Mouse (Mus musculus) bone marrow macrophage, adult 2 months (primary cell): ENCODE results near the gene Tnfaip8l3. TPM values are rescaled to one million over a fixed set of nuclear protein-coding genes. Genes with fewer than 3 reads are reported as not detected.

Source experiments
- H3K27ac ChIP-seq: 2 replicates; pipeline ENCODE4 v1.5.1; 2012; ENCODE audit warnings: low read depth, low read length; ENCODE audit not compliant: insufficient read depth
- H3K4me1 ChIP-seq: 2 replicates; pipeline ENCODE4 v1.6.1; 2012; ENCODE audit warnings: low read length; ENCODE audit not compliant: control insufficient read depth, insufficient read depth
- H3K4me3 ChIP-seq: 2 replicates; pipeline ENCODE4 v1.5.1; 2012; ENCODE audit warnings: mild to moderate bottlenecking, low read length, moderate library complexity; ENCODE audit not compliant: insufficient read depth
- CTCF ChIP-seq: IDR thresholded peaks from 2 replicates; pipeline ENCODE4 v1.5.1; 2012; ENCODE audit warnings: low read depth, mild to moderate bottlenecking, low read length, moderate library complexity
- POLR2A ChIP-seq: IDR thresholded peaks from 2 replicates; pipeline ENCODE4 v1.6.1; 2012; ENCODE audit warnings: mild to moderate bottlenecking, low read depth, low read length, borderline replicate concordance
- polyA plus RNA-seq: library from polyadenylated mRNA; stranded (reverse); fragments of >200 nt; gene quantifications from 2 replicates; pipeline ENCODE4 v1.2.4, GENCODE M21; 2012; ENCODE audit not compliant: missing spikeins, insufficient read depth, insufficient read length

Tnfaip8l3 gene
- polyA plus RNA-seq, 1 experiment = not detected

DNA sequence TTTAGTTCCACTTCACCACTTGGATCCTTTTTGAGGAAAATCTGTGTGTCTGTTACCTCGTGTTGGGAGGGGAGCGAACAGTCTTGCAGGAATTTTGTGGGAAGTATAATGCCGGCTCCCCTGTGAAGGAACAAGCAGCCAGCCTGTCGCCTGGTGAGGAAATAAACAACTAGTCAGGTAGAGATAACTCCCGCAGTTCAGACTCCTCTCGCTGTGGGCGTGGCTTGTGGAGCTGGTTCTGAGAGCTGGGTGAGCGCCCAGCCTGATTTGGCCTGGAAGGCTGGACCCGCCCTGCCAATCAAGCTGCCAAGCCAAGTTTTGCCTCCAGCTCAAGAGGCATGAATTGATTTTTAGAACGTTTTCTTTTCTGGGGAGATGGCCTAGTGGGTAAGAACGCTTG, 589 bp upstream of the Tnfaip8l3 start:
- Histone ChIP-seq H3K4me1 (0 out of 2 replicates have a peak, but pooled peaks cover 2% of the 10 kb centered on the region), H3K4me3 (peak overlapping the region; percentile 60), H3K27ac (no peak overlapping the region)
- TF ChIP-seq CTCF = no peak
- no peak for TF ChIP-seq POLR2A

DNA sequence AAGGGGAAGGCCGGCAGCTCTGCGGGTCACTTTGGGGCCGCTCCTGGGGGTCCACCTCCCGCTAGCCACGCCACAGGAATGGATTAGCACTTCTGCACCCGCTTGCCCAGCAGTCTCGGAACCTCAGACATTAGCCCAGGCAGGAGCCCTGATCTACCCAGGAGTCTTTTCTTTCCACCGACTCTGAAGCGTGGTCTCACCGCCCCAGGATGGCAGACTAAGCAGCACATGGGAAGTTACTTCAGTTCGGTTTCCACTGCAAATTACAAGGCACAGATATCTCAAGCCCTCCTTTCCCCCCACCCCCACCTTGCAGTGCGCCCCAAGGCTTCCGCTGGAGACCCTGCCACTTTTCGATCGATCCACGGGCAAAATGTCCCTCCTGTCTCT, 551 bp downstream of the Tnfaip8l3 start:
- TF ChIP-seq POLR2A (no peak), CTCF (no peak)
- Histone ChIP-seq H3K4me1 (0 out of 2 replicates have a peak, but pooled peaks cover 2% of the 10 kb centered on the region), H3K27ac (no peak overlapping the region), H3K4me3 (0 out of 2 replicates have a peak overlapping the region, but pooled peaks have one; percentile 34)

- Histone ChIP-seq H3K4me3 (no peak overlapping the region), H3K4me1 (0 out of 2 replicates have a peak, but pooled peaks cover 2% of the 10 kb centered on the region), H3K27ac (no peak overlapping the region)
- TF ChIP-seq CTCF (no peak), POLR2A (no peak)
These were observed 3.4 kb downstream of the Tnfaip8l3 start for GRCm38 (mm10) chr9:54064836-54065235.

GRCm38 (mm10) chr9:54063655-54064054, 4.5 kb downstream of the Tnfaip8l3 start:
- Histone ChIP-seq H3K4me3 (no peak overlapping the region), H3K4me1 (no peaks in the 10 kb centered on the region), H3K27ac (no peak overlapping the region)
- no peak for TF ChIP-seq POLR2A
- no peak for TF ChIP-seq CTCF

- Histone ChIP-seq H3K4me1 (no peaks in the 10 kb centered on the region), H3K27ac (no peak overlapping the region), H3K4me3 (no peak overlapping the region)
- no peak for TF ChIP-seq CTCF
- TF ChIP-seq POLR2A = no peak
These were observed 6.5 kb downstream of the Tnfaip8l3 start for GRCm38 (mm10) chr9:54061666-54062065.

DNA sequence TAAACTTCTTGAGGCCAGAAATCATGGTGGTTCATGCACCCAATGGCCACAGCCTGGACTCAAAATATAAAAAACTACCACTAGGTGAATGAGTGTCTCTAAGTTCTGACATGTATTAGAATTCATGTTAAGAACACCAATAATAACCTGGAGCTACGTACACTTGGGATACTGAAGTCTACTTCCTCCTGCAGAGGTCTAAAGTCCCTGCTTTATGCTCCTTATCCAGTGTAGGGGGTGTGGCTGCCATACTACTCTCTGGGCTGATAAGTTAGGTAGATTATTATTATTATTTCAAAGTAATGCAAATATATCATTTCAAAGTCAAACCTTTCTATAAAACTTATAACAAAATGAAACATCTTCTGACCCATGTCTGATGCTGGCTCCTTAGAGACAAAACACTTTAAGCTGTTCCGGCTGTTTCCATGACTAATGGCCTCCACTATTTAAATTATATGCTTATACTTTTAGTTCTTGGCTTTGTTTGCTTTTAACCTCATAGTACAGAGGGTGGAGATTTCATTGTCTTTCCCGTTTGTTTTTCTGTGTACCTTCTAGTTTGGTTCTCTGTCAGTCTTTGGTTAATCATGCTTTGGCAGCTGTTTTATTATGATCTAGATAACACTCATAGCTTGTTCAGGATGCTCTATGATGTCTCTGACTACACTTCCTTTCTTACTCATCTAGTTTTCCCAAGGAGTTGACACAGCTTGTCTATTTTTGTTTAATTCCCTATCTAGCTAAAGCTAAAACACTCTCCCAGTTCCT, 16.7 kb downstream of the Tnfaip8l3 start:
- H3K4me1 ChIP-seq = no peaks in the 10 kb centered on the region
- H3K27ac ChIP-seq = no peak overlapping the region
- TF ChIP-seq POLR2A (no peak), CTCF (no peak)
- no peak overlapping the region for H3K4me3 ChIP-seq

DNA sequence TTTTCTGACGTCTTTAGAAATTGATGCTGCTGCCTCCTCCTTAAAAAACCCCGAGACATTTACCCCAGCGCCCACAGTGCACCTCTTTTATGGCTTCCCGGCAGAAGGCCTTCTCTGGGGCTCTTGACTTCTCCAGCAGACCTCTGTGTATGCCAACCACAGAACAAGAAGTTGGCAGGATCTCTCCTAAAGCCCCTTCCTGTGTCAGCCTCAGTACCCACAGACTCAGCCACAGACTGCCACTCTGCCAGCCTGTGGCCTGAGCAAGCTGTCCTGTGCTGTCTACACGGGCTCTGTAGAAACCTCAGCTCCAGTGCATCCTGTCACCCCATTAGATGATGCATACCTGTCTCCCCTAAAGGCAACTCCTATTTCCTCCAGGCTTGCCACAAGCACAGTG, 19.2 kb downstream of the Tnfaip8l3 start:
- H3K4me3 ChIP-seq = no peak overlapping the region
- H3K27ac ChIP-seq = no peak overlapping the region
- TF ChIP-seq POLR2A (no peak), CTCF (no peak)
- no peaks in the 10 kb centered on the region for H3K4me1 ChIP-seq

- no peak overlapping the region for H3K4me3 ChIP-seq
- no peak for TF ChIP-seq CTCF
- TF ChIP-seq POLR2A = no peak
These were observed 25.1 kb downstream of the Tnfaip8l3 start for GRCm38 (mm10) chr9:54043067-54043466.

DNA sequence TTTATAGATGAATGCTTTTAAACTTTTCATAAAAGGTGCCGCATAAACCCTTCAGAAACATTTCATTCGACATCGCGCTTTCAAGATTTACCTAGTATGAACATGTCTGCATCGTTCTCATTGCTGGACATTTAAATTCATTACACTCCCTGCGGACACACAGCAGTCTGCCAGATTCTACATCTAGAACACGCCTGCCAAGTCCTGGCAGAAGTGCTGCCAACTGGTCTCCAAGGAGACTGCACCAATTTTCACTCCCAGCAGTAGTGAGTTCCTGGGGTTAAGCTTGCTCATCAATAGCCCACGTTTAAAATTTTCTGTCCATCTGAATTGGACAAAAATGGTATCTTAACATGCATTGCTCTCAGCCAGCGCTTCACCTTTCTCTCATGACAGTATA, 30.5 kb downstream of the Tnfaip8l3 start:
- H3K4me1 ChIP-seq = no peaks in the 10 kb centered on the region
- no peak for TF ChIP-seq CTCF
- TF ChIP-seq POLR2A = no peak
- no peak overlapping the region for H3K27ac ChIP-seq
- no peak overlapping the region for H3K4me3 ChIP-seq

More at GRCm38 (mm10) chr9:54043067-54043466, 25.1 kb downstream of the Tnfaip8l3 start:
- Histone ChIP-seq H3K27ac (no peak overlapping the region), H3K4me1 (no peaks in the 10 kb centered on the region)

DNA sequence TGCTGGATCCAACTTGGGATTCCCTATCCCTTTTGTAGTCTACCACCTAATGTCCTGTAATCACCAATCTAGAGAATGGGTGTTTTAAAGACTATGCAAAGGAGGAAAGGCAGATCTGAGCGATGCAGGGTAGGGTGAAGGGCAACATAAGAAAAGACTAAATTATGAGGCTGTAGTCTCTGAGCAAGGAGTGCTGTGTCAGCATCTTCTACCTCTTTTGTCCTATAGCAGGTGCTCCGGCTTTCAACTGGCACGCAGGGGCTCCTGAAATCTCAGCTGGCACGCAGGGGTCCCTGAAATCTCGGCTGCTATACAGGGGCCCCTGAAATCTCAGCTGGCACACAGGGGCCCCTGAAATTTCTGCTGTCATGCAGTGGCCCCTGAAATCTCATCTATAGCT, 33.5 kb downstream of the Tnfaip8l3 start:
- TF ChIP-seq CTCF (no peak), POLR2A (no peak)
- H3K4me3 ChIP-seq = no peak overlapping the region
- H3K27ac ChIP-seq = no peak overlapping the region

DNA sequence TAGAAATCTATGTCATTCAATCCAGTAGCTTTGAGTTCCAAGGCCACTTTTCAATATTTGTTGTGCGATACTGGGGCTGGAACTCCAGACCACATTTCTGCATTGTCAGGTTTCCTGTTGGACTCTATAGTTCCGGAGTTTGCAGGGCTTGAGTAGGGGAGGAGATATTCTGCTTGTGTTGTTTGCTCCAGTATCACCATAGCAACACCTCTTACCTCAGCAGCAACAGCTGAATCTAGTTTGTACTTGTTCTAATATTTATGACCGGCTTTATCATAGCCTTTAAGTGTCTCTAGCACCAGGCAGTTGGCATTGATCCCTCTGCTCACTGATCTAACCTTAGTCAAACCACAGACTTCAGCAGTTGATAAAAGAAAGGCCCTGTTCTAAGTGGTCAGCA, 45.4 kb downstream of the Tnfaip8l3 start:
- no peak for TF ChIP-seq POLR2A
- no peak for TF ChIP-seq CTCF
- Histone ChIP-seq H3K27ac (no peak overlapping the region), H3K4me1 (no peaks in the 10 kb centered on the region), H3K4me3 (no peak overlapping the region)

More for the DNA sequence above, 33.5 kb downstream of the Tnfaip8l3 start:
- no peaks in the 10 kb centered on the region for H3K4me1 ChIP-seq
